In the genomic region with DNA sequence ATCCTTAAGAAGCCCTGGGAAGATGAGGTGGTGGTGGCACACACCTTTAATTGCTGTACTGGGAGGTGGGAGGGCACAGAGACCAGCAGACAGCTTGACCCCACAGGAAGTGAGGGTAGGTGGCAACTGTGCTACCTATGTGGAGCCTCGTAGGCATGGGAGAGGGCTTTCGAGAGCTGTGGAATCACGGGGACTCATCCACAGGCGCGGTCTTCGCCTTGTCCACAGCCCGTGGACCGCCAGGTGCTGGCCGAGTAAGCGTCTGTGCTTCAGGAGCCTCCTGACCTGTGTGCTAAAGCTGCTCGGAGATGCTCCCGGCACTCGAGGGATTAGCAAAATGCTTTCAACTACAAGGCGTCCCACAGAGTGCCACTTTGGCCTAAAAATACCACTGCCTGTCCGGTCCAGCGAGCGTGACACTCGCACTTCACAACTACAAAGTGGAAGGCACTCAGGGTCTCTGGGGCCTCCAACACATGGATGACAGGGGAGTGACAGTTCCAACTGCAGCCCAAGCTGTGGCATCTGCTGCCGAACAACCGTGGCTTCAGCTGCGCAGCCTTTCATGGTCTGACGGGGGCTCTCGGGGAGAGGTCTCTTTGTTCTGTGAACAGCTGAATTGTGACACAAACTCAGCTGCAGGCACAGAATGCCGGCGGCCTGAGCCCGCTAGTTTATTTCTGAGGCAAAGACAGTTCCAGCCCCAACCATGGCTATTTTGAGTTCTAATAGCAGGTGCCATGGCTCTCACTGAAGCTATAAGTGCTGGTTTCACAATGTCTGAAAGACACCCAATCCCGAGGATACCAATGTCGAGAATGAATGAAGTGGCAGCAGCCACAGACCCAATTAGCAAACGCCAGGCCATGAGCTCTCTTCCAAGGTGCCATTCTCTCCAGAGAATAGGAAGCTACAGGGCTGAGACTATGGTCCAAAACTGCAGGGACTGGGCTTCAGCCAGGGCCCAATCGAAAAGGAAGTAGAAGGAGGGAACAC, we compare ENCODE assay signal across 8 mouse cellular contexts. TPM values are rescaled to one million over a fixed set of nuclear protein-coding genes. Genes with fewer than 3 reads are reported as not detected.
DNase-seq lines count a peak whose midpoint lies in the region; ATAC-seq and TF ChIP-seq lines count a peak whose summit lies in the region.

No protein-coding gene starts in this region.

- no peak for DNase-seq in cerebellum, adult 2 months
- no peak for DNase-seq in cerebellum, adult 11-12 months
- DNase-seq in midbrain, embryonic 11.5 days (ENCODE audit: low spot score, missing footprints): peak; percentile 93
- DNase-seq in thymus, postnatal 36 days: peak; percentile 81 to 91
- no peak for DNase-seq in frontal cortex, postnatal 36 days (ENCODE audit: low spot score in 2 of 2)

- no peak for ATAC-seq in heart, embryonic 13.5 days (ENCODE audit: extremely low read depth, insufficient number of reproducible peaks, low FRiP score, low TSS enrichment)
- ATAC-seq in midbrain, embryonic 11.5 days (ENCODE audit: low FRiP score): peak; percentile 82
- no peak for ATAC-seq in activated CD4-positive, CD25-positive, alpha-beta regulatory T cell, adult 4 months

- TF ChIP-seq CTCF in cerebellum, adult 2 months (IDR thresholded peaks at IDR 0.05; ENCODE audit: borderline replicate concordance, insufficient read depth, low read depth, low read length): no peak
- no peak for TF ChIP-seq CTCF in cortical plate, adult 2 months (IDR thresholded peaks at IDR 0.05; ENCODE audit: extremely low read depth, insufficient read depth, low read length)

- H3K4me3 ChIP-seq in cerebellum, adult 2 months (replicated peaks; ENCODE audit: insufficient read depth, low read depth, low read length): no peak overlapping the region
- no peak overlapping the region for H3K4me3 ChIP-seq in cortical plate, adult 2 months (ENCODE audit: insufficient read depth, low read length)
- 0 out of 2 replicates have a peak overlapping the region, but pooled peaks have one; percentile 0 for H3K4me3 ChIP-seq in heart, embryonic 13.5 days
- no peak overlapping the region for H3K4me3 ChIP-seq in midbrain, embryonic 11.5 days (ENCODE audit: low read depth, low read length)

- 0 out of 2 replicates have a peak overlapping the region, but pooled peaks have one; percentile 5 for H3K27ac ChIP-seq in cerebellum, adult 2 months (ENCODE audit: insufficient read depth, low read length)
- H3K27ac ChIP-seq in cortical plate, adult 2 months (ENCODE audit: insufficient read depth, low read length): peak overlapping the region; percentile 85
- peak overlapping the region; percentile 40; the same call in 1 of the 2 replicates for H3K27ac ChIP-seq in heart, embryonic 13.5 days (replicated peaks)
- H3K27ac ChIP-seq in midbrain, embryonic 11.5 days (ENCODE audit: low read depth, low read length): peak overlapping the region; percentile 77

- TF ChIP-seq POLR2A in cerebellum, adult 2 months (IDR thresholded peaks at IDR 0.05; ENCODE audit: borderline replicate concordance, insufficient read depth, low read length): no peak
- TF ChIP-seq POLR2A in cortical plate, adult 2 months (IDR thresholded peaks at IDR 0.05; ENCODE audit: extremely low read depth, insufficient read depth, low read length): no peak

- peaks cover 11% of the 10 kb centered on the region; the same call in 1 of the 2 replicates for H3K4me1 ChIP-seq in cerebellum, adult 2 months (ENCODE audit: control insufficient read depth, insufficient read depth, low read length)
- H3K4me1 ChIP-seq in cortical plate, adult 2 months (ENCODE audit: control insufficient read depth, insufficient read depth, low read length): peaks cover 7% of the 10 kb centered on the region
- H3K4me1 ChIP-seq in heart, embryonic 13.5 days: peaks cover 23% of the 10 kb centered on the region
- peaks cover 22% of the 10 kb centered on the region for H3K4me1 ChIP-seq in midbrain, embryonic 11.5 days (ENCODE audit: control insufficient read depth, insufficient read depth, low read length)

- H3K9me3 ChIP-seq in heart, embryonic 13.5 days: no peaks in the 10 kb centered on the region
- H3K9me3 ChIP-seq in midbrain, embryonic 11.5 days (ENCODE audit: control insufficient read depth, low read length): no peaks in the 10 kb centered on the region

- peak overlapping the region; percentile 55 for H3K4me2 ChIP-seq in heart, embryonic 13.5 days
- H3K4me2 ChIP-seq in midbrain, embryonic 11.5 days: 0 out of 2 replicates have a peak overlapping the region, but pooled peaks have one; percentile 6

- H3K36me3 ChIP-seq in heart, embryonic 13.5 days: peaks cover 16% of the 10 kb centered on the region
- H3K36me3 ChIP-seq in midbrain, embryonic 11.5 days (ENCODE audit: control insufficient read depth, insufficient read depth, low read length): no peaks in the 10 kb centered on the region; the same call in 1 of the 2 replicates

- H3K27me3 ChIP-seq in cerebellum, adult 2 months (ENCODE audit: control insufficient read depth, insufficient read depth, low read length): no peaks in the 10 kb centered on the region
- H3K27me3 ChIP-seq in heart, embryonic 13.5 days (replicated peaks): peaks cover 66% of the 10 kb centered on the region
- no peaks in the 10 kb centered on the region for H3K27me3 ChIP-seq in midbrain, embryonic 11.5 days (ENCODE audit: control insufficient read depth, insufficient read depth, low read length)

- H3K9ac ChIP-seq in heart, embryonic 13.5 days: peak overlapping the region; percentile 45; the same call in 1 of the 2 replicates
- H3K9ac ChIP-seq in midbrain, embryonic 11.5 days (ENCODE audit: low read length): peak overlapping the region; percentile 37; the same call in 1 of the 2 replicates

- 34% methylated on average over 30 of the region's 30 CpGs for WGBS in cerebellum, adult 2 months
- 47% methylated on average over 30 of the region's 30 CpGs for WGBS in heart, embryonic 13.5 days
- WGBS in midbrain, embryonic 11.5 days: 21% methylated on average over 30 of the region's 30 CpGs

RNA-seq across cellular contexts. Expression of a gene that starts 57.3 kb away (rescaled TPM):
- polyA plus RNA-seq in cerebellum, adult 2 months (2012; rRNA removed): 25.3 and 25.5 TPM in 2 replicates
- polyA plus RNA-seq in cortical plate, adult 2 months (2012; rRNA removed): 16.9 and 17.1 TPM in 2 replicates
- 25.2 and 26.1 TPM in 2 replicates for polyA plus RNA-seq in heart, embryonic 13.5 days (2015; fragmentation: Nextera tagmentation; extraction: Ambion mirVana)
- 37.5 and 44.2 TPM in 2 replicates for polyA plus RNA-seq in midbrain, embryonic 11.5 days (2014; fragmentation: Nextera tagmentation; extraction: Ambion mirVana)
- polyA plus RNA-seq in activated CD4-positive, CD25-positive, alpha-beta regulatory T cell, adult 4 months (2017; shearing (Covaris generic)): 10 to 100 TPM; 19.3 to 23.1 TPM

RNA-seq across cellular contexts. Expression of a gene that starts 57.4 kb away (rescaled TPM):
- polyA plus RNA-seq in cerebellum, adult 2 months (2012; rRNA removed): 10.0 and 11.5 TPM in 2 replicates
- 11.2 and 12.2 TPM in 2 replicates for polyA plus RNA-seq in cortical plate, adult 2 months (2012; rRNA removed)
- 28.2 and 31.3 TPM in 2 replicates for polyA plus RNA-seq in heart, embryonic 13.5 days (2015; fragmentation: Nextera tagmentation; extraction: Ambion mirVana)
- polyA plus RNA-seq in midbrain, embryonic 11.5 days (2014; fragmentation: Nextera tagmentation; extraction: Ambion mirVana): 41.2 and 48.5 TPM in 2 replicates
- polyA plus RNA-seq in activated CD4-positive, CD25-positive, alpha-beta regulatory T cell, adult 4 months (2017; shearing (Covaris generic)): 10 to 100 TPM; 17.6 to 24.4 TPM

Comparison
In these comparisons a context has a peak if more than half of its experiments do, and no peak if none do; other contexts are left out.
1. DNase-seq: peak in midbrain, embryonic 11.5 days (single experiment) and thymus, postnatal 36 days (2 of 2); none in cerebellum, adult 2 months (0 of 2), cerebellum, adult 11-12 months (single experiment) and frontal cortex, postnatal 36 days (0 of 2).
2. H3K27ac ChIP-seq: peak in every context shown above with its lines; median percentile 85 in cortical plate, adult 2 months; 77 in midbrain, embryonic 11.5 days; 40 in heart, embryonic 13.5 days; 5 in cerebellum, adult 2 months.